Mouse (Mus musculus): ENCODE measurements around the gene Med12l.

Gene Med12l

DNA sequence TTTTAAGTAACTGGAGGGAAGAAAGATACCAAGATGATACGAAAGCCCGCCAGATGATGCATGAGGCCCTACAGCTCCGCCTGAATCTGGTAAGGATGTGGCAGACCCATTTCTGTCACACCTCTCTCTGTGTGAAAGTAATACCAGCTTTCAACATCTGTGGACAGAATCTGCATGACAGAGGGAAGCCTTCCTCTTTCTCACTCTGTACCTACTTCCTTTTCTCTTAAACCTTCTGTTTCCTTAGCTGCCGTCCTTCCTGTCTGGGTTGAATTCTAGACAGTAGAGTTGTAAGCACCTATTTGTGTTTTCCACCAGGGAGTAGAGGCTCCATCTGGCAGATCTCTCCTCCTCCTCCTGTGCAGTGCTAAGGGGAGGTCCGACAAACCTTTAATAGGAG is 255.1 kb downstream of the Med12l start:
- DNase-seq, result no peak

DNA sequence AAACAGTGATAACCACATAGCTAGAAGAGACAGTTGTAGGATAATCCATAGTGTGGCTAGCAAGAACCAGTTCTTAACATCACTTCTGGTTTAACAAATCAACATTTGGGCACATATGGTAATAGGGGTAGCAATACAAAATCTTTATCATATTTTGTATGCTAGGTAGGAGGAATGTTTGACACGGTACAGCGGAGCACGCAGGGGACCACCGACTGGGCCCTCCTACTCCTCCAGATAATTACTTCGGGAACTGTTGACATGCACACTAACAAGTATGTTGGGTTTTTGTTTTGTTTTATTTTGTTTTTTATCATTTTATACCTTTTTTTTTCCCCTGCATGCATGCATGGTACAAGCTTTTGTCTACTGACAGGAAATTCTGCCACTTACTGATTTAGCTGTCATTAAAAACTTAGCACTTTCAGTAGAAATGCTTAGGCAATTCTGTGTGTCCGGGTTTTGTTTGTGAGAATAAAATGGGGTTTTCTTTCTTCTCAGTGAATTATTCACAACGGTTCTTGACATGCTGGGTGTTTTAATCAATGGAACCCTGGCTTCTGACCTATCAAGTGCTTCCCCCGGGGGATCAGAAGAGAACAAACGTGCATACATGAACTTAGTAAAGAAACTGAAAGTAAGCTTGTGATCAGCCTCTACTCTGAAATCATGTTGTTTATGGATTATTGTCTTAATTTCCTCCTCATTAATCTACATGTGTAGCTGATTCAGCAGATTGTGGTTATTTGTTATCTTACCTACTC is 256.3 kb downstream of the Med12l start:
- DNase-seq, result no peak

DNA sequence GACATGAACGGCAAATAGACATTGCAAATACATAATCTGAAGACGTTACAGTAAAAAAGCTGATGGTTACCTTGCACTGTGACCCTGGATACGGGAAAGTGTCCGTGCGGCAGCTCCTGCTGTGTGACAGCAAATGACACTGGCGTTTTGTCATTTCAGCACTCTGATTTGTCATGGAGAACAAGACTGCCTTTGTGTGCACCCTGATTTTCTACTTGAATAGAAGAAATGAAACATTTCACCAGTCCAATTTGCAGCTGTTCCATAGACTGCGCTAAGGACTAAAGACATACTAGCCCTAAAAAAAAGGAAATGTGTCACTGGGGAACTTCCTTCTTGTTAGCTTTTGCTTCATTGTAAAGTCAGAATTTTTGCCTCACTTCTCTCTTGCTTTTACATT is 257.1 kb downstream of the Med12l start, which contains the start of gene P2ry12:
TSS of gene P2ry12 (minus strand) at position 168 of the 400 bp plus-strand sequence.
- no peak for DNase-seq

DNA sequence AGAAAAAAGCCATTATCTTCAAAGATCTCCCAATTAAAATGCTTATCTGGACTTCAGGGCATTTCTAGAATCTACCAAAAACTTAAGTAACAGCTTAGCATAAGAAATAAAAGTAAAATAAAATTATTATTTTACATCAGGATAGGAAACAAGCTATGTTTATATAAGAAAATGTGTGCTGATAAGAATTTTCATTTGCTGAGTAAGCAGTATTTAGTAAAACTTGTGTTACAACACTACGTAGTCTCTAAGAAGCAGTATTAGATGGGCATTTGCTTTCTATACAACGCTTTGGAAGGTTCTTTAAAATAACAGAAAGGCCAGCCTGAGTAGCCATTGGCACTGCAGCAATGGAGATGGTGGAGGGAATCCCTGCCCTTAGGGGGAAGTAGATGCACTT is 257.8 kb downstream of the Med12l start:
- no peak for DNase-seq

DNA sequence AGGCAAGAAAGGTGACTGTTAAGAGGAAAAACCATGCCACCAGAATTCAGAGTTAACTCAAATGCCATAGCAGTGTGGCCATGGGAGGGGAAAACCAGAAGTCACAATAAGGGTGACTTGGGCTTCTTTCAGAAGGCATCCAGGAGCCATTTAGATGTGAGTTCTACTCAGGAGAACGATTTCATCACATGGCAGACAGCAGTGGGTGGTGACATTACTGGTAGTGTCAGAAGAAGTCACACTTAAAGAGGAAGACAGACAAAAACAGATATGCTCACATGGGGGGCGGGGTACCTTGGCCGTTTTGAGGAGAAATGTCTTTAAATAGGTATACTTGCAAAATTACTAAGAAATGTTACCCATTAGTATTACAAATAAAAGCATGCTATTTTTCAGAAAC is 258.4 kb downstream of the Med12l start:
- DNase-seq, result no peak

DNA sequence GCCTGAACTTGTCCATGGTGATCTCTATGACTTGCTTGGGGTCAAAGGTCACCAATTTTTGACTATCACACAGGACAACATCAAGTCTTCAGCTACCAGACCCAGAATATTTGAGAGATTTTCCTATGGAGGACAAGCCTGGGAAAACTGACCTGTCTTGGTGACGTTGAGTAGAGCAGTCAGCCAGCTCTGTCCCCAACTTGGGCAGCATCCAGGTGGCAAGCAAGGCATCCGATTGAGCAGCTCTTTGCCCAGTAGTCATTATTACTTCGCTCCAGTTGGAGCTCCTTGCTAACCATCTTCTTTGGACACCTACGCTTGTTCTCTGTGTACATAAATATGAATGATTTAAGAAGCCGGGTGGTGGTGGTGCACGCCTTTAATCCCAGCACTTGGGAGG is 265.2 kb downstream of the Med12l start:
- no peak for DNase-seq

DNA sequence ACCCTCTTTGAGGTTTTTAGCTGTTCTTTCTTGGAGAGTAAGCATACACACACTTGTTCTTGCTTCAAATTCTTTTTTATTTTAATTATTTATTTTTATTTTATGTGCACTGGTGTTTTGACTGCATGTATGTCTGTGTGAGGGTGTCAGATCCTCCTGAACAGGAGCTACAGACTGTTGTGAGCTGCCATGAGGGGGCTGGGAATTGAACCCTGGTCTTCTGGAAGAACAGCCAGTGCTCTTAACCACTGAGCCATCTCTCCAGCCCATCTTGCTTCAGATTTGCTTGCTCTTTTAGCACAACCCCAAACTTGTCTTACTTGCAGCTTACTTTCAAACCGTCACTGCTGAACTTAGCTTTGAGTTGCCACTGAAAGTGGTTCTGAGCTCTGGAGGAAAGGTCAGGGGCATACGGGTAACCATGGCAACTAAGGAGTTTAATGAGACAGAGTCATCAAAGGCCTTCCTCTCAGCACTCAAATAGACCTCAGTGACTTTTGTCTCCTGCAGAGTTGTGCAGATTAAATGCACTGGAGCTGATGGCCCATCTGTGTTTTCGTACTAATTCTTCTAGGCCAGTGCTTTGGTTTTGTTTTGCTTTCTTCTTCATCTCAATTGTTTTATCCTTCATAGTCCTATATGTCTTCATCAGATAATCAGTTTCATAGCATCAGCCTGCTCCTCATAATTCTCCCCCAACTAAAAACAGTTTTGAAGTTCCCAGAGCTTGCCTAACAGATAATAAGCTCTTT is 272.1 kb downstream of the Med12l start:
- no peak for DNase-seq

DNA sequence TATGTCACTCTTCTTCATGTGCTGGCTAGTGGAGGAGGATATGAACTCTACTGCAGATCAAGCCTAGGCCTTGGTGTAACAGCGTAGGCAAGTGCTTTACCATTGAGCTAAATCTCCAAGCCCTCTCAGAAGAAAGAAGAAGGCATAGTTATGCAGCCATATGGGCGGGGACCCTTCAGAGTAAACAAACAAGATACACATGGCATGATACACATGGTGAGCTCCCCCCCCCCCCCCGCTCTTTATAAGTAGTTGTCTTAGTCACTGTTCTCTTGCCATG is 272.6 kb downstream of the Med12l start:
- no peak for DNase-seq

DNA sequence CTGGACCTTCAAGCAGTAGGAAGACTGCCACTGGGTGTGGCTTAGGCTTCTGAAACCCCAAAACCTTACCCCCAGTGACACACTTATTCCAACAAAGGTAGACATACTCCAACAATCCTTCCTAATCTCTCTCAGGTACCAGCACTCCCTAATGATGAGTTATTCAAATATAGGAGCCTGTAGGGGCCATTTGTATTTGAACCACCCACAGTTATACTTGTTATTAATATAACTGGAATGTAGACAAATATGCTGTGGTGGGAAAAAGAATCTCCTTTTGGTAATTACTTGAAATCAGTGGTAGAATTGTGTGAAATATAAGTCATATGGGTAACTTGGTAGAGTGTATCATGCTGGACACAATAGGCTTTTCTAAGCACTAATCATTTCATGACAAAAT is 273.0 kb downstream of the Med12l start:
- DNase-seq, result no peak

DNA sequence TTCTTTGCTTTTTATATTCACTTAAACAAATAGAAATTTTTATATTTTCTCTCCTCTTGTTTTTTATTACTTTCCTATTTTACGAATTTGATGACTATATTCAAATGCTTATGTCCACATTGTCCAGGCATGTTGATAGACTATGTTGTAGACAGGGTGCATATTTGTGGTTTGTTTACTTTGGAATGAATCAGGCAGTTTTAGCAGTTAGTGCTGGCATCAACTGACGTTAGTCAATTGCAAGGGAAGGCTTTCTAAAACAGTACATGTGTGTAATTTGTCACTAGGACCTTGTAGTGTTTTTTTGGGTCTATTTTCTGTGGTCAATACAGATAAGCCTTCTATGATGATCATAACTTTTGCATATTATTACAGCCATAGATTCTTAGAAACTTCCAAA is 284.9 kb downstream of the Med12l start:
- no peak for DNase-seq

DNA sequence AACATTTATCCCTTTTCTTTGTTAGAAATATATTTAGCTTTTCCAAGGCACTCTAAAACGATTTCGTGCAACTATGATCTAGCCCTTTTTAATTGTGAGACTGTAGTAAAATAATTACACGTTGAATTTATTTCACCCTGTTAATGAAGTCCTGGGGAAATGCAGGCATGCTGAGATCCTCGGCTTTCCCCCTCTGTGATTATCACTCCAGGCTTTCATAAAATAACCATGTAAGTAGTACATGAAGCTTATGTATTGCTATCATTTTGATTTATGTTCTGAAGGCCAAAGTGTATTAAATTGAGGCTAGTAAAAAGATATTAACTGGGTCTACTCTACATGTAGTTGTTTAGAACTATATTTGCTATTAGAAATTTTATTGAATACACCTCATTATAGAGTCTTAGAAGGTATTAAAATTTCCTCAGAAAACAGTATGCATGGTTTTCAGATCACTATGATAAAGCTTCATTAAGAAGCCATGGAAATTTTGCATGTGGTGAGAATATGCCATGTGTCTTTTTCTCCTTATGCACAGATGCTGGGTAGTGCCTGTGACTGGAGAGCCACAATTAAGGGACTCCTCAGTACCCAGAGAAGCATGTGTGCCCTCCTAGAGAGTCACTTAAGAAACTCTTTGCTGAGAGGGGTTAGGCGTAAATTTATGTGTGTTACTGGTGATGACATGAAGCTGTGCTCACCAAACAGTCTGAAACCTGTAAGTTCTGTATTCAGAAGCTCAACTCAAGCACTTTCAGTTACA is 288.0 kb downstream of the Med12l start:
- DNase-seq, result no peak

DNA sequence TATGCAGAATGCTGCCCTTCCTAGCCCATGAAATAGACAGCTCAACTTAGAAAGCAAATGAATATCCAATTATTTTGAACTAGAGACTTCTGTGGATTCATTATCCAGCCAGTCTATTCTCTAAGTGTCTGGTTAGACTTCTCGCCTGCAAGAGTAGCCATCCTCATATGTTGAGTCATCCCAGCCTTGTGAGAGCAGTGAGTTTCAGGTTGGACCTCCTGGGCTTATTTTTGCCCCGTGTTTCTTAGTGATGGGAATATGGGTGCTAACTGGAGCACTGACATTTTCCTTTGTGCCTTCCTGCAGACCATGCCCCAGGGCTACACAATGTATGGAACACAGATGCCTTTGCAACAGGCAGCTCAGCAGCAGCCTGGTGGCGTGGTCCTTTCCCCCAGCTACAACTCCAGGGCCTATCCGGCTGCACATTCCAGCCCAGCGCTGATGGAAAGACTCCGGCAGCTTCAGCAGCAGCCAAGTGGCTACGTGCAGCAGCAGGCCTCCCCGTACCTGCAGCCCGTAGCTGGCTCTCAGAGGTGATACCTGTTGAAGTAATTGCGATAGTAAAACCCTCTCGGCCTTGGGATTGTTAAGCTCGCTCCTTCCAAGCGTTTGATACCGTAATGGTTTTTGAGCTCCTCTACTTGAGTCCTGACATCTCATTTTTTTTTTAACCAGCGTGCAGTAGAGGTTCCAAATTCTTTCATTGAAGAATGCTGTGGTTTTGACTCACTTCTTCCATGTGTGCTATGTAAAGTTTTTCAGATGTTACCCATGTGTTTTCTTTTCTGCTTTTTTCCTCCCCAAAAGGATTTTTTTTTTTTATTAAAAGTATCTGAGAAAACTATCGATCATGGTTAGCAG is 290.3 kb downstream of the Med12l start:
- DNase-seq, result no peak

DNA sequence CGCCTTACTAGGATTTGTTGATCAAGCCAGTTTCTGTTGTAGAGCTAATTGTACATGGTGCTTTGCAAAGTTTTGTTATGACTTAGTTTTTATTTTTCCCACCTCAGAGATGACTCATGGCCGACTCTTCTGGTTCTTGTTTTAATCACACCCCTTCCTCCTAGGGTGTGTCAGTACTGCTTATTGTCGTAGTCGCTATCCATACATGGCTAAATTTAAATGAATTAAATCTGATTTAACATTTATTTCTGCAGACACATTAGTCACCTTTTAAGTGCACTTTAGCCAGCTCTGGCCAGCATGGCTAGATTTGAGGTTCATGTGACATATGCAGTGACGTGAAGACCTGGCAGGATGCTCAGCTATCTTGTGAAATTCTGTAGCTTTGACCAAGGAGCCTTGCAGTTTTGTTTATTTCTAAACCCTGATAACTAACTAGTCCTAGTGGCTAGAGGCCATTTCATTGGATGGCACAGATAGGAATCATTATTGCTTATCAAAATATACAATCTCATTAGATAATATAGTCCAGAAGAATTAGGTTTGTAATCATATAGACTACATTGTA is 291.0 kb downstream of the Med12l start:
- DNase-seq, result no peak

DNA sequence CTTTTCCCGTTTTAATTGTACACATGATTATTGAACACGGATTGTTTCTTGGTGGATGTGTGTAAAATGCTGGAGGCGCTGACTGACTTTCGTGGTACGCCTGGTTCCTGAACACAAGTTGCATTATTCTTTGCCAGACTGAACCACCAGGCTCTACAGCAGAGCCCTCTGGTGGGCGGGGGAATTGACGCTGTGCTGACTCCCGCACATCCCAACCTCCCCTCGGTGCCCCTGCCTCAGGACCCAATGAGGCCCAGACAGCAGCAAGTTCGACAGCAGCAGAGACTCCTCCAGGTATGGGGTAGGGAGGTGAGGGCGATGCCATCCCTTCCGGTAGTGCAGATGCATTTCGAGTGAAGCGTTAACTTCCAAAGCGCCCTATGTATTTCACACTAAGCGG is 292.0 kb downstream of the Med12l start:
- no peak for DNase-seq

DNA sequence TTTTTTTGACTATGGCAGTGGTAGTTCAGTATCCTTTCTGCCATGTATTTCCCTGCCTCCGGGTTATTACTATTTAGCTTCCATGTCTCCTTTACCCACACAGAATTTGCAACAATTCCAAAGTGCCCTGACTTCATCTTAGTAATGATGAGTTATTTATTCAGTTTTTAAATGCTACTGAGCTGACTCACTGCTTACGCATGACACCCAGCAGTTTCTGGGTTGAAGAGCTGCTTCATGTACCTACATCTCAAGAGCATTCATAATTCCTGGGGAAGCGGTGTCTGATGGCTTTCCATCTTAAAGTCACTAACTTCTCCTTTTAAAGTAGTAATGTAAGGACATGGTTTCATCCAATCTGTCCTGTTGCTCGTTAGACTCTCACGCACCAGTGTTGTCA is 299.3 kb downstream of the Med12l start:
- DNase-seq, result no peak

DNA sequence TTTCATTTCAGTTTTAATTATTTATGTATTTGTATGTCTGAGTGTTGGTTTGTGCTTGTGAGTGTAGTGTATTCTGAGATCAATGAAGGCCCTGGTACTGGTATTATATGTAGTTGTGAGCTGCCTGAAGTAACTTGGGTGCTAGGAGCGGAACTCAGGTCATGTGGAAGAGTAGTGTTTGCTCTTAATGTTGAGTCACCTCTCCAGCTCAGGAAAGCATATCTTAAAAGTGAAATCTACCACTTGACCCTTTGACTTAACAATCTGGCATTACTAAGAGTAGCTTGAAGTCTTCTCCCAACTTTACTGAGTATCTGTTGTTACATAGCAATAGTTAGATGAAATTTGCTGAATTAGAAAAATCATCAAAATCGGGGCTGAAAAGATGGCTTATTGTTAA is 299.9 kb downstream of the Med12l start:
- DNase-seq, result no peak

DNA sequence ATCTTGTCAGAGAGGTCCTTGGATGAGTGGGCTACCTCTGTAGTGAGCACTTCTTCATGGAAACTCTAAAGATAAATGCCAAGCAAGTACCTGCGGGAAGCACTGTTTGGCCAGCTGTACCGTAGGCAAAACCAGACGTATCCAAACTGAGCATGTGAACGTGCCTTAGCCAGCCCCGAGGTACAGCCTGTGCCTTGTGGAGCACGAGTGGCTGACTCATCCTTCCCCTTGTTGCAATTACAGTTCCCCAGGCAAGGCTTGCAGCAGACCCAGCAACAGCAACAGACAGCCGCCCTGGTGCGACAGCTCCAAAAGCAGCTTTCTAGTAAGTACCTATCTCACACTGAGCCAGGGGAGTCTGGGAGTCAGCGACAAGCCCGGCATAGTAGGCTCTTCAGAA is 307.0 kb downstream of the Med12l start:
- DNase-seq, result no peak

DNA sequence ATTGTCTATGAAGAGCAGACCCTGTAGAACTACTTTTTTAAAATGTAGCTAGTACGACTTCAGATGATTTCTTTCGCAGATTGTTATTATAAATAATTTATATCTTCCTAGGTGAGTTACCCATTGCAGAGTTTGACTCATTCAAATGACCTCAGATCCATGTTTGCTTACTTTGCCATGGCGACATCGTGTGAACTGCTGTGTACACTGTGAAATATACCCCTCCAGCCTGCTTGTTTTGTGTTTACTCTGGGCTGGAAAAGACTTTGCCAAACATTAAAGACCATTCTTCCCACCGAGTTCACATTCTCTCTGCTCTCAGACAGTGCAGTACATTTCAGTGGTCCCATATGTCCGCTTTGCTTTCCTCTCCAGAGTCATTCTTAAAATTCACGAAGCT is 310.5 kb downstream of the Med12l start:
- DNase-seq, result no peak

DNA sequence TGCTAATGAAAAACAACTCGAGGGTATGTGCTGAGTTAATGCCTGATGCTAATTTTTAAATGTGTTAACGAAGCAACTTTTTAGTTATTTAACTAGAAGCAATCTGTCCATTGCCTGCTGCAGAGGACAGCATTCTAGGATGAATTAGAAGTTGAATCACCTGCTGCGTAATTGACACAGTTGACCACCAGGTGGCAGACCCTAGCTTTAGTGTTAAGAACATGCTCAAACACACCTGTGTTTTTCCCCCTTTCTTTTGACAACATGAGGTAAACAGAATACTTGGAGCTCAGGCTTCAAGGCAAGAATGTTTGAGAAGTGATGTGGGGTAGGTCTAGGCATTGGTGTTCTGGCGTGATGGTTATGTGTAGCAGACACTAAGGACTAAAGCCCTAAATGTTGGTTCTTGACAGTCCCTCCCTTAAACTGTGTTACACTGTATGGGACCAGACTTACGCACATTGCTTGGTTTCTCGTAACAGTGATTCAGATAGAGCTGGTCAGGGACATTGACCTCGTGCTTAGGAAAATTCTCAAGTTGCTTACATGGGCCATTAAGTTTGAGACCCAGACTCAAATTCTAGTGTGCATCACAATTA is 315.8 kb downstream of the Med12l start:
- peak; percentile 8 for DNase-seq

DNA sequence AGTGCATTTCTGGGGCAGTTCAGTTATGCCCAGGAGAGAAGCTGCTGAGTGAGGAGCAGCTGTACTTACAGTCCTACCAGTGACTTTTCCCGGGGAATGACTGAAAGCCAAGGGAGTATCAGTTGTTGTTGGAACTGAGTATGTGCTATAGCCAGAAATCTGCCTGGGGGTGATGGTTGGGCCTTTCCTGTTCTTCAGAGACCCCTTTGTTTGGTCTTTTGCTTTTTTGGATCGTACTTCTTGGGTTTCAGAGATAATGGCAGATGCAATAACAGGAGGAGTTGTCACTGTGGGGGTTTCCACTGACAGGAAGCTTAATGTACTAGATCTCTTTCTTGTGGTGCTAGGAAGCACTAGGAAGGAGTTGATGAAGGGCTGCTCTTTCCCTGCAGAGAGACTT is 322.9 kb downstream of the Med12l start:
- DNase-seq, result no peak

DNA sequence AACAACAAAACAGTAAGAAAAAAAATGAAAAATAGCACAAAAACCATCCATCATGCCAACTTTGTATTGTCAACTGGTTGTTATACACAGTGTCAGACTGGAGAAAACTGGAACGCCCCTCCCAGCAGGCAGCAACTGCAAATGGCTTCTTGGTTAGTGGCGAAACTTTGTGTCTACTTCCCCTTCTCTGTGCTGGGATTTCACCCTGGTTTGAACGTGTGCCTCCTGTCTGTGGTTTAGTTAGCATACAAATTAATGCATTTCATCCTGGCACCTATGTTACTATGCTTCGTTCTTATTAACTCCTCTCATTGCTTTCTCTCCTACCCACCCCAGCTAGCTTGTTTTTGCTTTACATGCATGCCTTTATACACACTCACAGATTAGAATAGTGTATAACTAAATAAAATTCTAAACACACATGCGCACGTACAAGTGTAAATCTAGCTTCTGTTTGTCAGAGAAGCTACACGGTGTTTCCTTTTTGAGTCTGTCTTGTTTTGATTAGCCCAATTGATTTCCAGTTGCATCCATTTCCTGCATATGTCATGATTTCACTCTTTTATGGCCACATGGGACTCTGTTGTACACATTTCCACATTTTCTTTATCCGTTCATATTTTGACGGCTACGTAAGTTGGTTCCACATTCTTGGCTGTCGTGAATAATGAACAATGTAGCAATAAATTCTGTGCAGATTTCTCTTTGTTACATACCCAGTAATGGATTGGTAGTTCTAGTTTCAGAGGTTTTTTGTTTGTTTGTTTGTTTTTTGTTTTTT is 336.2 kb downstream of the Med12l start:
- DNase-seq, result no peak

Measured in kidney, adult 11 months (tissue).